ENCODE assay signal across 28 mouse cellular contexts in genomic region chr2:67590408-67590807, GRCm38 (mm10). TPM values are rescaled to one million over a fixed set of nuclear protein-coding genes. Genes with fewer than 3 reads are reported as not detected.
DNase-seq lines count a peak whose midpoint lies in the region; ATAC-seq and TF ChIP-seq lines count a peak whose summit lies in the region.
"Had no signal": no experiment of that assay in that cellular context is flagged by ENCODE, and none has a peak within 500 bp of the region (broad histone marks: within the 10 kb centered on the region; RNA-seq: fewer than 3 reads in every experiment).

No protein-coding gene starts in this region.

- no peak overlapping the region for H3K4me3 ChIP-seq in ES-E14 (ENCODE audit: insufficient read depth in 1 of 2, low read depth in 1 of 2, low read length in 2 of 2, poor library complexity in 1 of 2, severe bottlenecking in 1 of 2)
- H3K4me3 ChIP-seq in forebrain, embryonic 16.5 days (replicated peaks; ENCODE audit: low read length) = no peak overlapping the region
- H3K4me3 ChIP-seq in forebrain, embryonic 15.5 days = no peak overlapping the region

- ATAC-seq in forebrain, embryonic 16.5 days = no peak
- no peak for ATAC-seq in forebrain, embryonic 15.5 days (replicated peaks)
- ATAC-seq: activated CD4-positive, CD25-positive, alpha-beta regulatory T cell, adult 4 months; CD4-positive, CD25-positive, alpha-beta regulatory T cell, adult 4 months; Patski had no signal

- no peaks in the 10 kb centered on the region for H3K36me3 ChIP-seq in ES-E14 (ENCODE audit: control insufficient read depth, insufficient read depth, low read length, poor library complexity, severe bottlenecking)
- H3K36me3 ChIP-seq in forebrain, embryonic 16.5 days (ENCODE audit: control insufficient read depth, insufficient read depth) = no peaks in the 10 kb centered on the region
- no peaks in the 10 kb centered on the region for H3K36me3 ChIP-seq in forebrain, embryonic 15.5 days
- H3K36me3 ChIP-seq: G1E had no signal

- no peak overlapping the region for H3K27ac ChIP-seq in ES-E14 (ENCODE audit: insufficient read depth, low read depth, low read length, poor library complexity, severe bottlenecking)
- H3K27ac ChIP-seq in forebrain, embryonic 16.5 days (ENCODE audit: low read length) = no peak overlapping the region
- no peak overlapping the region for H3K27ac ChIP-seq in forebrain, embryonic 15.5 days (replicated peaks)

- no peaks in the 10 kb centered on the region for H3K27me3 ChIP-seq in forebrain, embryonic 16.5 days (replicated peaks; ENCODE audit: control insufficient read depth, insufficient read depth, low read length)
- no peaks in the 10 kb centered on the region for H3K27me3 ChIP-seq in forebrain, embryonic 15.5 days
- H3K27me3 ChIP-seq: CH12.LX, Patski had no signal

- no peak overlapping the region for H3K4me2 ChIP-seq in forebrain, embryonic 16.5 days (ENCODE audit: low read length)
- no peak overlapping the region for H3K4me2 ChIP-seq in forebrain, embryonic 15.5 days (replicated peaks)

- H3K9ac ChIP-seq in ES-E14 (ENCODE audit: insufficient read depth, low read depth, low read length, poor library complexity, severe bottlenecking) = no peak overlapping the region
- no peak overlapping the region for H3K9ac ChIP-seq in forebrain, embryonic 16.5 days (replicated peaks; ENCODE audit: low read depth, low read length)
- H3K9ac ChIP-seq in forebrain, embryonic 15.5 days (replicated peaks) = no peak overlapping the region

- in situ Hi-C loops in ES-E14 (cut with MboI; ENCODE audit: low sequenced_read_pairs in 2 of 2, unreplicated experiment in 2 of 2) = no loop called here

- DNase-seq in ES-CJ7 (ENCODE audit: low read depth, low spot score) = peak; percentile 9
- DNase-seq in ES-E14 (ENCODE audit: low read depth, low spot score) = peak; percentile 1
- DNase-seq in R1 (ENCODE audit: low read depth, low spot score) = peak; percentile 32
- peak; percentile 13 for DNase-seq in ZHBTc4 (ENCODE audit: low read depth, low spot score)
- DNase-seq in adrenal gland, adult 18-20 months (ENCODE audit: low spot score in 2 of 2) = no peak
- DNase-seq in embryo, embryonic 11 days = no peak
- DNase-seq: adrenal gland, adult 2 months; adrenal gland, adult 8-10 months; adrenal gland, postnatal 10 days; adrenal gland, postnatal 14 days; adrenal gland, postnatal 25 days; adrenal gland, postnatal 36 days; B cell, adult 2 months; cerebellum, adult 11 months; cerebellum, adult 11-12 months; cerebellum, adult 18-20 months; cerebellum, adult 2 months; cerebellum, adult 8-10 months; cerebellum, adult 9-10 months; cerebellum, adult 9-11 months had no signal

- no peaks in the 10 kb centered on the region for H3K9me3 ChIP-seq in ES-E14 (ENCODE audit: control insufficient read depth, insufficient read depth, low read depth, low read length)
- no peaks in the 10 kb centered on the region for H3K9me3 ChIP-seq in forebrain, embryonic 16.5 days (ENCODE audit: control insufficient read depth, low read length)
- no peaks in the 10 kb centered on the region for H3K9me3 ChIP-seq in forebrain, embryonic 15.5 days

- no peaks in the 10 kb centered on the region for H3K4me1 ChIP-seq in ES-E14 (ENCODE audit: control insufficient read depth in 2 of 2, insufficient read depth in 2 of 2, low read length in 2 of 2, poor library complexity in 1 of 2)
- H3K4me1 ChIP-seq in forebrain, embryonic 16.5 days (replicated peaks; ENCODE audit: control insufficient read depth, insufficient read depth, low read length) = no peaks in the 10 kb centered on the region
- H3K4me1 ChIP-seq in forebrain, embryonic 15.5 days = no peaks in the 10 kb centered on the region

TF ChIP-seq in ES-E14, 5 proteins besides CTCF, POLR2A, EP300 and RAD21:
- TF ChIP-seq ZNF384 (IDR thresholded peaks at IDR 0.05; ENCODE audit: low read depth, low read length) (no peak), CHD2 (IDR thresholded peaks at IDR 0.05; ENCODE audit: low read depth, low read length) (0 out of 2 replicates have a peak, but pooled peaks have one; percentile 28)
TF ChIP-seq in ES-E14: peak in this region for 1.

RNA-seq across cellular contexts. Expression of gene B3galt1, which starts 24.7 kb away (rescaled TPM):
- total RNA-seq in ES-E14 (2012; rRNA removed) = 1.5 and 3.0 TPM in 2 replicates
- polyA plus RNA-seq in forebrain, embryonic 16.5 days (2015; fragmentation: Nextera tagmentation; extraction: Ambion mirVana) = 57.4 and 60.2 TPM in 2 replicates
- 1 to 10 TPM; 3.0 to 3.5 TPM for total RNA-seq in adrenal gland, adult 18-20 months (2021)
- 49.9 and 56.0 TPM in 2 replicates for polyA plus RNA-seq in forebrain, embryonic 15.5 days (2015; fragmentation: Nextera tagmentation; extraction: Ambion mirVana)
- total RNA-seq: CH12.LX, MEL had no signal
- polyA plus RNA-seq: G1E had no signal

Comparison
In these comparisons a context has a peak if more than half of its experiments do, and no peak if none do; other contexts are left out.
1. DNase-seq: peak in ES-CJ7 (single experiment), ES-E14 (single experiment), R1 (single experiment) and ZHBTc4 (single experiment); none in adrenal gland, adult 18-20 months (0 of 2) and embryo, embryonic 11 days (single experiment).